Comparison of ENCODE assay signal across 8 mouse cellular contexts in the genomic region with DNA sequence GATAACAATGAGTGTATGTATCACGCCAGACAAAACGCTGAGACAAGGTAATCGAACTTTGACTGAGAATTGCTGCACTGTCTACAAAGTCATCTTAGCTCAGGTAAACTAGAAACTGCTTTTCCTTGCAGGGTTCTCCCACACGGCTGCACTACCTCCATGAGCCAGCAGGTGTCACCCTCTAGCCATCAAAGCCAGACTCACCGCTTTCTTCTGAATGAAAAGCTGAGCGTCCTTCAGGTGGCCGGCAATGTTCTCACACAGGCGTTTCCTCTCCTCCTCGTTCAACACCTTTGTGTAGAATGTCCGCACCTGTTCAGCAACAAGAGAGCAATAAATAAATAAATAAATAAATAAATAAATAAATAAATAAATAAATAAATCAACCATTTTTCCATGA. TPM values are rescaled to one million over a fixed set of nuclear protein-coding genes. Genes with fewer than 3 reads are reported as not detected.
DNase-seq lines count a peak whose midpoint lies in the region; ATAC-seq and TF ChIP-seq lines count a peak whose summit lies in the region.

No protein-coding gene starts in this region.

- no peak for TF ChIP-seq POLR2A in heart, adult 2 months (IDR thresholded peaks at IDR 0.05; ENCODE audit: insufficient read depth, low read depth, low read length)
- TF ChIP-seq POLR2A in limb, embryonic 14.5 days (IDR thresholded peaks at IDR 0.05; ENCODE audit: borderline replicate concordance, extremely low read depth, insufficient read depth, insufficient read length), result 0 out of 2 replicates have a peak, but pooled peaks have one; percentile 21

- peak; percentile 98; the same call in 1 of the 2 replicates for TF ChIP-seq CTCF in heart, adult 2 months (IDR thresholded peaks at IDR 0.05)

- H3K4me2 ChIP-seq in kidney, embryonic 15.5 days, result no peak overlapping the region
- no peak overlapping the region for H3K4me2 ChIP-seq in limb, embryonic 14.5 days (replicated peaks; ENCODE audit: low read depth, low read length, severe bottlenecking)

- peak; percentile 65 for DNase-seq in 416B (ENCODE audit: low read depth)
- peak; percentile 88 for DNase-seq in adrenal gland, postnatal 10 days
- DNase-seq in embryo, embryonic 11.5 days (ENCODE audit: low read depth, low spot score), result peak; percentile 68
- DNase-seq in heart, adult 2 months, result peak; percentile 71 to 87
- peak; percentile 76 for DNase-seq in limb, embryonic 14.5 days (ENCODE audit: low spot score)
- peak; percentile 84 for DNase-seq in neural tube, embryonic 10.5 days (ENCODE audit: extremely low spot score, low spot score)
- DNase-seq in splenic B cell, adult 2 months (ENCODE audit: low read depth, low spot score), result peak; percentile 89

- H3K9ac ChIP-seq in heart, adult 2 months (ENCODE audit: low read depth, low read length), result no peak overlapping the region
- no peak overlapping the region for H3K9ac ChIP-seq in kidney, embryonic 15.5 days
- no peak overlapping the region for H3K9ac ChIP-seq in limb, embryonic 14.5 days (ENCODE audit: low read depth, low read length, severe bottlenecking)

- H3K36me3 ChIP-seq in heart, adult 2 months (ENCODE audit: control insufficient read depth, insufficient read depth, low read length), result no peaks in the 10 kb centered on the region
- H3K36me3 ChIP-seq in kidney, embryonic 15.5 days, result peaks cover 76% of the 10 kb centered on the region
- peaks cover 66% of the 10 kb centered on the region for H3K36me3 ChIP-seq in limb, embryonic 14.5 days (ENCODE audit: control insufficient read depth, insufficient read depth, low read length)
- peaks cover 36% of the 10 kb centered on the region for H3K36me3 ChIP-seq in splenic B cell, adult 2 months (ENCODE audit: control insufficient read depth, insufficient read depth, low read length, poor library complexity, severe bottlenecking)

- H3K27ac ChIP-seq in heart, adult 2 months, result no peak overlapping the region
- H3K27ac ChIP-seq in kidney, embryonic 15.5 days, result no peak overlapping the region
- no peak overlapping the region for H3K27ac ChIP-seq in limb, embryonic 14.5 days (replicated peaks; ENCODE audit: low read depth, low read length)

- H3K9me3 ChIP-seq in kidney, embryonic 15.5 days (replicated peaks), result no peaks in the 10 kb centered on the region
- no peaks in the 10 kb centered on the region for H3K9me3 ChIP-seq in limb, embryonic 14.5 days (ENCODE audit: control insufficient read depth, low read length)

- H3K27me3 ChIP-seq in heart, adult 2 months (ENCODE audit: control insufficient read depth, insufficient read depth, low read length), result no peaks in the 10 kb centered on the region
- no peaks in the 10 kb centered on the region for H3K27me3 ChIP-seq in kidney, embryonic 15.5 days
- H3K27me3 ChIP-seq in limb, embryonic 14.5 days (ENCODE audit: control insufficient read depth, insufficient read depth, low read length), result no peaks in the 10 kb centered on the region
- H3K27me3 ChIP-seq in splenic B cell, adult 2 months (ENCODE audit: control insufficient read depth, insufficient read depth, low read length, poor library complexity, severe bottlenecking), result no peaks in the 10 kb centered on the region

- no peaks in the 10 kb centered on the region for H3K4me1 ChIP-seq in heart, adult 2 months (ENCODE audit: control insufficient read depth, insufficient read depth, low read length)
- H3K4me1 ChIP-seq in kidney, embryonic 15.5 days, result 0 out of 2 replicates have a peak, but pooled peaks cover 5% of the 10 kb centered on the region
- H3K4me1 ChIP-seq in limb, embryonic 14.5 days (ENCODE audit: control insufficient read depth, insufficient read depth, low read length), result peaks cover 6% of the 10 kb centered on the region

- 13% methylated on average over 10 of the region's 10 CpGs for WGBS in heart, adult 2 months
- WGBS in kidney, embryonic 15.5 days, result 17% methylated on average over 10 of the region's 10 CpGs
- WGBS in limb, embryonic 14.5 days, result 18% methylated on average over 10 of the region's 10 CpGs

- no peak overlapping the region for H3K4me3 ChIP-seq in heart, adult 2 months
- H3K4me3 ChIP-seq in kidney, embryonic 15.5 days (replicated peaks), result no peak overlapping the region
- H3K4me3 ChIP-seq in limb, embryonic 14.5 days (replicated peaks; ENCODE audit: low read length), result no peak overlapping the region

- peak; percentile 92 for TF ChIP-seq EP300 in heart, adult 2 months (IDR thresholded peaks at IDR 0.05; ENCODE audit: insufficient read depth, low read depth, low read length)

- H3K79me2 ChIP-seq in heart, adult 2 months (replicated peaks; ENCODE audit: control insufficient read depth, insufficient read depth, low read length), result no peaks in the 10 kb centered on the region

- ATAC-seq in kidney, embryonic 15.5 days (replicated peaks; ENCODE audit: low FRiP score), result 0 out of 2 replicates have a peak, but pooled peaks have one; percentile 45
- peak; percentile 56; the same call in 1 of the 2 replicates for ATAC-seq in limb, embryonic 14.5 days (ENCODE audit: low FRiP score, low read depth)

- intact Hi-C loops in heart, adult 2 months (cut with DNase I), result loop anchor here (1.0 to 10.0 kb wide), 4 partner anchors 91 to 388 kb away; no protein-coding TSS in a partner anchor

RNA-seq across cellular contexts. Expression of a gene that starts 28.3 kb away (rescaled TPM):
- total RNA-seq in adrenal gland, postnatal 10 days (2021), result 100 to 1,000 TPM; 371 to 498 TPM
- 100 to 1,000 TPM; 236 to 262 TPM for total RNA-seq in heart, adult 2 months (2021)
- polyA plus RNA-seq in heart, adult 2 months (2012; rRNA removed), result 122 and 158 TPM in 2 replicates
- 89.3 and 99.4 TPM in 2 replicates for polyA plus RNA-seq in kidney, embryonic 15.5 days (2015; fragmentation: Nextera tagmentation; extraction: Ambion mirVana)
- 53.9 and 56.3 TPM in 2 replicates for polyA plus RNA-seq in limb, embryonic 14.5 days (2012; rRNA removed)
- polyA plus RNA-seq in limb, embryonic 14.5 days (2014; fragmentation: Nextera tagmentation; extraction: Ambion mirVana), result 82.3 and 83.2 TPM in 2 replicates

RNA-seq across cellular contexts. Expression of a gene that starts 45.2 kb away (rescaled TPM):
- not detected for total RNA-seq in adrenal gland, postnatal 10 days (2021)
- total RNA-seq in heart, adult 2 months (2021), result not detected
- polyA plus RNA-seq in heart, adult 2 months (2012; rRNA removed), result 0.33 TPM in 1 of 2 replicates, not detected in the other
- polyA plus RNA-seq in kidney, embryonic 15.5 days (2015; fragmentation: Nextera tagmentation; extraction: Ambion mirVana), result 1.5 and 2.8 TPM in 2 replicates
- 2.0 TPM in 2 replicates for polyA plus RNA-seq in limb, embryonic 14.5 days (2012; rRNA removed)
- polyA plus RNA-seq in limb, embryonic 14.5 days (2014; fragmentation: Nextera tagmentation; extraction: Ambion mirVana), result 0.41 and 0.75 TPM in 2 replicates
